Mouse (Mus musculus): ENCODE results near the gene Cldn14.

DNA sequence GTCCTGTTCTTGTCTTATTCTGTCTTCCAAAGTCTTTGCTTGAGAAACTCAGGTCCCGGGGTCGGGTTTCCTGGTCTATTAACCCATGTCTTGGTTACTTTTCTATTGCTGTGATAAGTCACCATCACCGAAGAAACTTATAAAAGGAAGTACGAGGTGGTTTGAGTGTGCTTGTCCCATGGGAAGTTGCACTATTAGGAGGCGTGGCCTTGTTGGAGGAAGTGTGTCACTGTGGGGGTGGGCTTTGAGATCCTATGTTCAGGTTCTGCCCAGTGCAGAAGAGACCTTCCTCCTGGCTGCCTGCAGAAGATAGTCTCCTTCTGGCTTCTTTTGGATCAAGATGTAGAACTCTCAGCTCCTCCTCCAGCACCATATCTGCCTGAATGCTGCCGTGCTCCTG, 120.2 kb downstream of the Cldn14 start:
- TF ChIP-seq CTCF (IDR thresholded peaks at IDR 0.05; ENCODE audit: borderline replicate concordance, insufficient read depth, low read length) (no peak), POLR2A (IDR thresholded peaks at IDR 0.05; ENCODE audit: low read depth, low read length) (no peak)
